Mouse (Mus musculus) heart, adult 9 months (tissue): ENCODE measurements around the gene Ttll7.

Experiments
- DNase-seq, 2 experiments: peaks; one replicate each; pipeline ENCODE4 v3.0.0; 2022; ENCODE audit warnings: low spot score in 2 of 2

The Ttll7 gene

DNA sequence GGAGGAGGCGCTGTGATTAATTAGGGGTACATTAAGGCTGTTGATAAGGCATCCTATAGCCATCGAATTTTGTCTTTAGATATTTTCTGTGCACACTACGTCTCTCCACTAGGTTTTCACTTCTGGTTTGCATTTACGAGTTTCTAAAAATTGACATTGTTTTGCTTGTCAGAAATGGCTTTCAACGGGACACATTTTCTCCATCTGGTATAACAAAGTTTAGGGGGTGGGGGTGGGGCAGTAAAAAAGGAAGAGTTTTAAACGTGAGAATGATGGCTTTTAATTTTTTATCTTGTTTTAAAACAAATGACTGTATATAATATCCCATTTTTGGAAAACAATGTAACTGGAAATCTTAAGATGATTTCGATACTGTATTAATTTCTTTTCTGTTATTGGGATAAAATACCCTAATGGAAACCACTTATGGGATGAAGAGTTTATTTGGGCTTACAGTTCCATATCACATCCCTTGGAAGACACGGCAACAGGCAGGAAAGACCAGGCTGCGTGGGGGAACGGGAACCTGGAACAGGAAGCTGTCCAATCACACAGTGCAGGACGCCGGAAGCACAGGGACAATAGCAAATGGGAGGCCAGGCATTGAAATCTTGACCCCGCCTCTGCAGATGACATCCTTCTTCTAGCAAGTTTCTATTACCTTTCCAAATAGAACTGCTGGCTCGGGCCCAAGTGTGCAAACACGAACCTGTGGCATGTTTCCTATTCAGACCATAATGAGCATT, 142.7 kb downstream of the Ttll7 start:
- no peak for DNase-seq

DNA sequence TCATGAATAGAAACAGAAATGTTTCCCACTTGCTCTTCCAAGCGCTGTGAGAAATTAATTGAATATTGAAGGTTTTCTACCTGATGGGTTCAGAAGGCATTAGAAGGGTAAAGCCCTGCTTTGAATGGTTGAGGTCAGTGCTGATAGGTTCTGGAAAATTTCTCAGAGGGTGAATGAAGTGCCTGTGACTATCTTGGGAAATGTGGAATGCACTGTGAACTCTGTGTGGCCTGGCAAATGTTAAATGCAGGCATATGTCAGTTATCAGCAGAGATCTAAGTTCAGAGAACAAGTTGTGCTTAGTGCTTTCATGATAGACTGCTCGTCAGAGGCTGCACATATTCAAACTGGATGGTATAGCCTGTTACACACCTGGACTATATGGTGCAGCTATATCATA, 147.0 kb downstream of the Ttll7 start:
- no peak for DNase-seq

- no peak for DNase-seq
Observed at GRCm38 (mm10) chr3:147000963-147001362, 148.8 kb downstream of the Ttll7 start.

DNA sequence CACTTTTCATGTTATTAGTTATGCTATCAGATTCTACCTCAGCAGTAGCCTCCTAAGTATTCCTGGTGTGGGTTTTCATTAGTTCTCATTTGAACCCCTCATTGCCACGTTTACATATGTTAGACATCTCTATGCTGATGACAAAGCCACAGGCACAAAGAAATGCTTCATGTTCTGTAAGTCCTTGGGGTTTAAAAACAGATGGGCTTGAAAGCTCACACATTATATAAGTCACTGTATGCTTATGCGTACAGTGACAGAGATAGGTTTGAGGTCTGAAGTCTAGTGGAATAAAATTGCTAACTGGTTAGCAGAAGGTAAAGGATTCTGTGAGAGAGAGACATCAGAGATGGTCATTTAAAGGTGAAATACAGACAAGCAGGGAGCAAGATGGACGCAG, 149.4 kb downstream of the Ttll7 start:
- no peak for DNase-seq

GRCm38 (mm10) chr3:147016506-147016905, 164.3 kb downstream of the Ttll7 start:
- DNase-seq, result no peak

GRCm38 (mm10) chr3:147019506-147019905, 167.3 kb downstream of the Ttll7 start:
- DNase-seq, result no peak

DNA sequence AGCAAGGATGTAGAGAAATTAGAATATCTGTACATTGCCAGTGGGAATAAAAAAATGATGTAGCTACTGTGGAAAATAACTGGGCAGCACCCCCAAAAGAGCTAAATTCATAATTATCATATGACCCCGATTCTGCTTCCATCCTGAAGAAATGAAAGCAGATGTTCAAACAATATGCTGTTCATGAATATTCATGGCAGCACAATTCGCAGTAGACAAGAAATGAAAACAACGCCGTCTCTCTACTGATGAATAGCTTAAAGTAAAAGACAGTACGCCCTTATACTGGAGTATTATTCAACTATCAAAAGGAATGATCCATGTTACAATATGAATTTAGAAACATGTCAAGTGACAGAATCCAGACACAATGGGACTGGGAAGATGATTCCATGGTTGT, 174.1 kb downstream of the Ttll7 start:
- no peak for DNase-seq

DNA sequence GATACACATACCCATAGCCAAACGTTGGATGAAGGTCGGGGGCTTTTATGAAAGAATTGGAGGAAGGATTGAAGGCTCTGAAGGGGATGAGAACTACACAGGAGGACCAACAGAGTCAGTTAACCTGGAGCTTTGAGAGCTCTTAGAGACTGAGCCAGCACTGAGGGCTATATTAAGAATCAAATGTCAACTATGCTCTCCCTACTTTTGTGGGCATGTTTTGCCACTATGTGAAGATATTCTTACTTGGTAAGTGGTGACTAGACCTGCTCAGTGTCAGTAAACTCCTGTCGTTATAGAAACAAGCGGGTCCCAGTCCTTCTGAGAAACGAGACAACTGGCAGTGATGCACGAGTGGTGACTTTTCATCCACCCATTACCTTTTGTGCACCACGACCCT, 176.2 kb downstream of the Ttll7 start:
- no peak for DNase-seq

- no peak for DNase-seq
Observed at GRCm38 (mm10) chr3:147029718-147030117, 177.6 kb downstream of the Ttll7 start.

- DNase-seq, result no peak
Observed at GRCm38 (mm10) chr3:147030266-147030880, 178.2 kb downstream of the Ttll7 start.
